Mouse (Mus musculus) naive thymus-derived CD4-positive, alpha-beta T cell, adult 5 months (primary cell): ENCODE measurements around the gene Gm4181. TPM values are rescaled to one million over a fixed set of nuclear protein-coding genes. Genes with fewer than 3 reads are reported as not detected.

Source experiments
- polyA plus RNA-seq: library from polyadenylated mRNA; unstranded; fragments of 100-300 nt; shearing (Covaris generic); gene quantifications from one replicate; pipeline ENCODE4 v1.2.1, GENCODE M21; 2017

Gm4181 gene
- polyA plus RNA-seq, result not detected

GRCm38 (mm10) chr14:51635566-51635965, at the start of gene Gm4181:
Gene Gm4181 (minus strand): TSS chr14:51635666.

GRCm38 (mm10) chr14:51611210-51611609, 24.3 kb downstream of the Gm4181 start, which contains the start of gene Gm17078:
Gene Gm17078 (minus strand): TSS chr14:51611310.

GRCm38 (mm10) chr14:51592039-51592438, 43.4 kb downstream of the Gm4181 start, which contains the start of gene Gm17174:
Gene Gm17174 (minus strand): TSS chr14:51592139.

Other genes with a start within 250 kb of the Gm4181 start
- gene Vmn2r88, start 224.8 kb downstream of the Gm4181 start, polyA plus RNA-seq, result not detected
- gene Vmn2r89, start 183.8 kb downstream of the Gm4181 start, polyA plus RNA-seq, result not detected
- gene Gm5622, start 82.9 kb downstream of the Gm4181 start, polyA plus RNA-seq, result not detected
- not detected for gene Gm17175, start 61.6 kb downstream of the Gm4181 start, polyA plus RNA-seq
- not detected for gene Gm17174, start 43.5 kb downstream of the Gm4181 start, polyA plus RNA-seq
- not detected for gene Gm17078, start 24.4 kb downstream of the Gm4181 start, polyA plus RNA-seq
- gene Gm17079, start 59.8 kb upstream of the Gm4181 start, polyA plus RNA-seq, result not detected
- gene Gm5800, start 81.5 kb upstream of the Gm4181 start, polyA plus RNA-seq, result not detected
- not detected for gene Ang4, start 137.9 kb upstream of the Gm4181 start, polyA plus RNA-seq
- not detected for gene AY358078, start 164.4 kb upstream of the Gm4181 start, polyA plus RNA-seq
- not detected for gene Ear6, start 218.0 kb upstream of the Gm4181 start, polyA plus RNA-seq
- gene Mettl17, start 249.2 kb upstream of the Gm4181 start, polyA plus RNA-seq, result 50.9 TPM